Mouse (Mus musculus) adrenal gland, adult (tissue): ENCODE measurements around the gene Phrf1.

Experiments used
- DNase-seq, 2 experiments: peaks; one replicate each; pipeline ENCODE4 v3.0.0; 2022 to 2023; ENCODE audit warnings: low spot score in 1 of 2; ENCODE audit not compliant: inconsistent age in 2 of 2

Phrf1 gene

DNA sequence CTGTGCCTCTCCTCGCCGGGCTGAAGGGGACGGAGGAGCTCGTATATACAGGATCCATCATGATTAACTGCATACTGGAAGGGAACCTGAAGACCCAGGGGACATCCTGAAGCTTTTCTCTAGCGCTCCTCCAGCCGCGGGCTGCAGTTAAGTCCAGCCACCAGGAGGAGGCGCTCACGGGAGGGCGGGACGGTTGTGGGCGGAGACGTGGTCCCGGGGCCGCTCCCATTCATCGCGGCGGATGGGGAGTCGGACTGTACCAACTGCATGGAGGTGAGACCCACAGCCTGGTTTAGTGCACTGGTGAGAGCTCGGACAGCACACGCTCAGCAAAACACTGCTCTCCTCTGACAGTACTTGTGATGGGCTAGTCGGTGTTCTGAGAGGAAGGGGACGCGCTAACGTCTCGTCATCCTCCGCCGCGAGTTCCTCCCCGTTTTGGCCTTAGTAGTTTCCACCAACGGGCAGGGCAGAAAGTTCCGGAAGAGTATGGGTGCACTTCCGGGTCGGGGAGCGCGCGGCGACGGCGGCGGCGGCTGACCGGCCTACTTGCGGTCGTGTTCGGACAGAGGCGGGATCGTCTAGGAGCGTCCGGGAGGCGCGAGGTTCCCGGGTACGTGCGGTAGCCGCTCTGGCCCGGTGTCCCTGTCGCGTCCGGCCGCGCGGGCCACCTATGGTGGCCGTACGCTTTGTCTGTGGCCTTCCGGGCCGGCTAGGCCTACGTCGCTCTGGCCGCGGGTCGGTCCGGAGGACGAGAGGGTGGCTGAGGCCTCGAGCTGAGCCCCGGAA lies at the start of gene Phrf1:
Gene Phrf1, plus strand, starts transcription at position 506 of the 789 bp plus-strand sequence.
- DNase-seq, result peak; percentile 91 to 98

DNA sequence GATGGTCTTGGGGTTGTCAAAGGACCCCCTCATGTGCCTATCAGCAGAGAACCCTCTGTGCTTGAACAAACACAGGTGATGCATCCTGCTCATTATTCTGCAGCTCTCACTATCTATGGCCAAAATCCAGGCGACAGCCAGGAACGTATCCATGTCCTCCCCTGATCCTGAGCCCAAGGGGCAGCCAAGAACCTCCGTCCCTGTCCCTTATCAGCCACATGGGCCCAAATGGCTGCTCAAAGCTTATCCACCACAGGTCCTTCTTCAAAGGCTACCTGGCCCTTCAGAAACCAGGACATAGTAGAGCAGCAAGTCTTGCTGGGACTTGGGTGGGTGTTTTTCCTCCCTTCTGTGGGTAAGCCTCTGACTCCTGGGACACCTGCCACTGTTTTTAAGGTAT lies 40.4 kb upstream of the Phrf1 start:
- no peak for DNase-seq

DNA sequence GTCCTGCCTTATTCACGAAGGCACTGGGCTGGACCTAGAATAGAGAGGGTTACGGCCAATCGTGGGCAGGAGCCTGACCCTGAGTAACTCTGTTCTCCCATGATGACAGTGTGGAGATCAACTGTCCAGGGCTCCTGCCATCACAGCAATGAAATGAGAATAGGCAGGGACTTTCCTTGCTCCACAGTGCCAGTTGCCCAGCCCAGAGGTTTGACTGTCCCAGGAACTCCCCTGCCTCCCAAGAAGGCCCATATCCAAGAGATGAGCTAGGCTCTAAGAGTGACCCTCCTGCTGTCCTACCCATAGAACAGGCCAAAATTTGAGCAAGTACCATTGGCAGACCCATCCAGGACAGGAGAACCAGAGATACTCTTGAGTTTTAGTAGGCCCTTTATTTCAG lies 39.9 kb upstream of the Phrf1 start:
- DNase-seq, result no peak

DNA sequence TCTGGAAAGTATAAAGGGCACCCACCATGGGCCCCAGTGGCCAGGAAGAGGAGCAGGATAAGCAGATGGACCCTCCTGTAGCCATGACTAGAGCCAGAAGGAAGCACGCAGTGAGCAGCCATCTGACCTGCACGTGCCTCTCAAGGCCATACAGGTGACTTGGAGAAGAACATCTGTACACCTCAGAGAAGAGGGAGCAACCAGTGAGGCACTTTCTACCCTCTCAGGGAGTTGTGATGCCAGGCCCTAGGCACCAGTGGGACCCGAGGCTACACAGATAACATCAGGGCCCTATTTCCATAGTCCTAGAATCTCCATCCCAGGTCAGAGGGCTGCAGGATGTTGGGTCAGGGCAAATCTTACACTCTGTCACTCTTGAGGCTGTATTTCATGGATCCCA lies 38.4 kb upstream of the Phrf1 start:
- DNase-seq, result no peak

GRCm38 (mm10) chr7:141191036-141191435 lies 37.5 kb upstream of the Phrf1 start:
- DNase-seq, result peak in 1 of 2 experiments; percentile 66

GRCm38 (mm10) chr7:141191796-141192685 lies 36.5 kb upstream of the Phrf1 start:
- peak in 1 of 2 experiments; percentile 52 for DNase-seq

DNA sequence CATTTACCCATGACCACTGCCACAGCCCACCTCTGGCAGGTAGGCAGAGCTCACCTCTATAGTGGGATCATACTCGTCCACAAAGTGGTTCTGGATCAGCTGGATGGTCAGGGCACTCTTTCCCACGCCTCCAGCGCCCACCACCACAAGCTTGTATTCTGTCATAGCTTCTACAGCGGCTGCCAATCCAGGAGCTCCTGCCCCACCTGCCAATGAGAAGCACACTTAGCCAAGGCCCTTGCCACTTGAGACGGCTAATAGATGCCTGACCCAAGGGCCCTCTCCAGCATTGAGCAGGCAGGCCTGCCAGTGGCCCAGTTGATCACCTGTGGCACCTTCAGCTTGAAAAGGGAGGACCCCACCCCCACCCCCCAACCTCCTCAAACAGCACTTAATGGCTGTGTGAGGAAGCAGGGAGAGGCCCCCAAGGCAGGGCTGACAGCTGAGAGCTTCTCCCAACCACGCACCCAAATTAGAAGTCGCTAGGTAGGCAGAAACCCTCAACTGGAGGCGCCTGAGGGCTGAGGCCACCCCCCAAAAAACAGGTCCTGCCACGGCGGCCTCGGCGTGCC lies 35.7 kb upstream of the Phrf1 start:
- DNase-seq, result peak in 1 of 2 experiments; percentile 53

DNA sequence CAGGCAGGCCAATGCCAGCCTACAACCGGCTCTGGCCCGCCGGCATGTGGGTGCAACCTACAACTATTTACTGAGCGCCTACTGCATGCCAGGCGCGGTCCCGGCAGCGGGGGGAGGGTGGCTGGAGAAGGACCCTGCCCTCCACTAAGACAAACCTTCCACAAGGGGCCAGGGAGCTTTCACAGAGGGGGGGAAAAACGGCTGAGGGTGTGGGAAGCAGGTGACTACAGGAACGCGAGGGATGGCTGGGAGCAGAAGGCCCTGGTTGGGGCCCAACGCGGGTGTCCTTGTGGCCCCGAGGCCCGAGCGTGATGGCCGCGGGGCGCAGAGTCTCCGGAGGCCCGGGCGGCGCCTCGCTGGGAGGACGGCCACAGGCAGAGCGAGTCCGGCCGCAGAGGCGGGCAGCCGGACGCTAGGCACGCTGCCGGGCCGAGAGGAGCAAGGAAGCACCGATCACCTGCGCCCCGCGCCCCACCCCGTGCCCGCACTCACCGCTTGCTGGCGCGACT lies 35.2 kb upstream of the Phrf1 start:
- peak in 1 of 2 experiments; percentile 90 for DNase-seq

DNA sequence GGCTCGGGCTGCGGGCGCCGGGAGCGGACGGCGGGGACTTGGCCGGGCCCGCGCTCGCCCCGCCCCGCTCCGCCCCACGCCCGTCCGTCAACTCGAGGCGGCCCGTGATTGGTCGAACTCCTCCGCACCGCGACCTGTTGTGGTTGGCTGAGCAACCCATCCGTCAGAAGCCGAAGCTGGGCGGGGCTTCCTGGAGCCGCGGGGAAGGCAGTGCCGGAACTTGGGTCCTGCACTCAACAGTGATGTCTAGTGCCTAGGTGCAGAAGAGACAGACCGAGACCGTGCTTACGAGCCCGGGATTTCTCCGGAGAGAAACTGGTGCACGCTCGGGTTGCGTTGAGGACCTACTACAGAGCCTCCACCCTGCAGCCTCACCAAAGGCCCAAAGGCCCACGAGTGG lies 34.6 kb upstream of the Phrf1 start, which contains the start of the genes Hras and Lrrc56:
Gene Hras, minus strand, starts transcription at position 58 of the 400 bp plus-strand sequence.
Gene Lrrc56, plus strand, starts transcription at position 210 of the 400 bp plus-strand sequence.
- DNase-seq, result peak; percentile 98 to 99

GRCm38 (mm10) chr7:141194409-141194808 lies 34.2 kb upstream of the Phrf1 start:
- no peak for DNase-seq

DNA sequence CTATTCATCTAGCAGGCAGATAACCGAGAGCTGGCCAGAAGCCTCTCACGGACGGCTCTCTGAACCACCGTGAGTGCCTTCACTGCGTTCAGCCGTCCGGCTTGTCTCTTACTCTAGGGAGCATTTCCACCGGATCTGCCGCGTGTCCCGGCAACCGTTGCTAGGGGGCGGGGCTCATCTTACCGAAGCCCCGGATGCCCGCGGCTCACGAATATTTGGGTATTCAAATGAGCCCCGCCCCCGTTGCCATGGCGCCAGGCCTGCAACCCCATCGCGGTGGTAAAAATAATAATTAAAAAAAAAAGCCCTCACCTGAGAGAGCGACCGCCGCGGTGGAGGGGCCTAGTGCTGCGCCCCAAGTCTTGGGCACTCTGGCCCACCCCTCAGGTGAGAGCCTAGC lies 33.8 kb upstream of the Phrf1 start:
- DNase-seq, result peak; percentile 91 to 96

- no peak for DNase-seq
These were observed 32.8 kb upstream of the Phrf1 start for GRCm38 (mm10) chr7:141195754-141196153.

DNA sequence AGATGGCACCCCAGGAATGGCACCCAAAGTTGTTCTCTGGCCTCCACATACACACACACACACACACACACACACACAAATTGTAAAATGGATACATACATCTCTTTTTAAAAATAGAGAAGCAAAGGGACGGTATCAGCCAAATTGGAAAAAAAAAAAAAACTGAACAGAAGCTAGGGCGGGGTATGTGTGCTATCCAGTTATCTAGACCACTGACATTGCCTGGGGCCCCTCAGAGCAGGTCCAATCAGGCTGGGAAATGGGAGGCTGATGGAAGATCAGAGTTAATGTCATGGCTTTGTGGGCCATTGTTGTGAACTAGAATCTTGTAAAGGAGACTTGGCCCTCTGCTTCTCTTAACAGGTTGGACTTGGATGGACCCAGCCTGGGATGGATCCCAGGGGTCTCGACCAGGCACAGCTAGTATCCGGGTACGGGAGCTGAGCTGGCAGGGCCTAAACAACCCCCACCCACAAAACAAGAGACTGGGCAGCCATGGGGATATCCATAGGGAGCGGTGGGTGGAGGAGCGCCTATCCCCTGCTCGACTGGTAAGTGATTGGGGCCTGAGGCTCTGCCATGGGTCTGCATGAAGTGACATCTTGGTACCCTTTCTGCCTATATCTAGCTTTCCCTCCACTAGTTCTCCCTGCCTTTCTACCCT lies 31.8 kb upstream of the Phrf1 start:
- DNase-seq, result no peak

- DNase-seq, result no peak
These were observed 30.5 kb upstream of the Phrf1 start for GRCm38 (mm10) chr7:141198121-141198520.

DNA sequence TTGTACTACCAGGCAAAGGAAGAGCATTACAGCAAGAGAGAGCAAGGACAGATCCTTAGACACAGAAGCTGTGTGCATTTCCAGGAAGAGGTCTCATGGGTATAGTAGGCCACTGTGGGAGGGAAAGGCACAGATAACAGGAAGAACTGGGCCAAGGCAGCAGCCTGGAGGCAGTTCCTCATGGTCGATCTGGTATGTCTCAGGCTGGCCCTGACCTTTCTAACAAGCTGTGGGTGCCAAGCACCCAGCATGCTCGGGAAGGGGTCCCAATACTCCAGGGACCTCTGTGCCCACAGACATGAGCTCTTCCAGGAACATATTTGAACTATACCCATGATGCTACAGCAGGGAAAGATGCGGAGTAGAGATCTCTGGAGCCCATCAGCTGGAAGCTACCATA lies 24.0 kb upstream of the Phrf1 start:
- DNase-seq, result peak; percentile 41 to 75

- no peak for DNase-seq
These were observed 23.1 kb upstream of the Phrf1 start for GRCm38 (mm10) chr7:141205504-141205903.

- DNase-seq, result no peak
These were observed 22.2 kb upstream of the Phrf1 start for GRCm38 (mm10) chr7:141206182-141206937.

DNA sequence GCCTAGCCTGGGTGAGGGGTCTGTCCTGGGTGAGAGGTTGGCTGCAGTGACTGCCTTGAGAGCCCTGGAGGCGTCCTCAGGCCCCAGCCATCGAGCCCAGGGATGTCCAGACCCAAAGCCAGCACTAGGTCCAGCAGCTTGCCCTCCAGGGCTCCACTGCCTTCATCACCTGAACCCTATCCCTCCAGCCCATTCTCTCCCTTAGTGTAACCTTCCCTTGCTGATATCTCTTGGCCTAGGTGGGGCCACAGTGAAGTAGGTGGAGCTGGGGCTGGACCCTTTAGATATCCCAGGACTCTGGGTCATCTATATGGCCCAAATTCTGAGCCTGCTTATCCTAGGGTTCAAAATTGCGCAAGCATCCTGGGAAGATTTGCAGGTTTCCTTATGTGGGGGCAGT lies 19.1 kb upstream of the Phrf1 start:
- no peak for DNase-seq

- DNase-seq, result no peak
These were observed 18.4 kb upstream of the Phrf1 start for GRCm38 (mm10) chr7:141210137-141210536.

DNA sequence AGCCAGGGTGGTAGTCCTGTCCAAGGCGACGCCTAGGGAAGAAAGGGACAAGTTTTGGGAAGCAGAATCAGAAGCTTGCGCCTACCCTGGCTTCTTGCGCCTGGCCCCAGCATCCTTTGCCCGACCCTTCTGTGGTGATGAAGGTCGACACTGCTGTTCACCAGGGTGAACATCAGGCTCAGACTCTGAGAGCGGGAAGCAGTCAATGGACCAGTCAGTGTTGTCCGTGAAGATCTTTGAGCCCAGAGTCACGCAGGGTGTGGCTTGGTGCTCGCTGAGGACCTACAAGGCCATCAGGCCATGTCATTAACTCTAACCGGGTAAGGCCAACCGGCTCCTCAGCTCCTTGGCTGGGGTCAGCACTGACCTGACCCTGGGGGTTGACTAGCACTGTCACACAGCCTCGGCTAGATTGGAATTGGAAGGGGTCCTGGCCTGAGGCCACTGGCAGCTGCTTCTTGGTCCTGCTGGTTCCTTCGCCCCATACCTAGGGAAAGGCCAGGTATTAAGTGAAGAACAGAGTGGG lies 17.9 kb upstream of the Phrf1 start:
- no peak for DNase-seq
